Mouse (Mus musculus) MEL (cell line): ENCODE data around the gene Spast.

Experiments
- CTCF ChIP-seq, 3 experiments: IDR thresholded peaks in 2 of 3; conservative IDR thresholded peaks in 1 of 3; 2 replicates each; pipeline ENCODE4 v1.5.1; 2011 to 2012; ENCODE audit warnings: low read length in 3 of 3, low read depth in 2 of 3, mild to moderate bottlenecking in 2 of 3, improper control_type of control experiment in 1 of 3, inconsistent platforms in 1 of 3, mixed read lengths in 1 of 3, moderate library complexity in 1 of 3; ENCODE audit not compliant: control insufficient read depth in 1 of 3, insufficient read depth in 1 of 3, poor library complexity in 1 of 3, severe bottlenecking in 1 of 3
- ELF1 ChIP-seq: IDR thresholded peaks from 2 replicates; pipeline ENCODE4 v1.6.1; 2014; ENCODE audit warnings: low read depth, mild to moderate bottlenecking, inconsistent platforms, low read length, improper control_type of control experiment, moderate library complexity
- EP300 ChIP-seq, 2 experiments: IDR thresholded peaks; 2 replicates each; pipeline ENCODE4 v1.6.1; 2011; ENCODE audit warnings: improper control_type of control experiment in 2 of 2, low read length in 2 of 2, low read depth in 1 of 2, mild to moderate bottlenecking in 1 of 2
- POLR2A ChIP-seq, 2 experiments: IDR thresholded peaks; 2 replicates each; pipeline ENCODE4 v1.6.1; 2011 to 2012; ENCODE audit warnings: low read length in 2 of 2, mild to moderate bottlenecking in 2 of 2, control low read depth in 1 of 2, improper control_type of control experiment in 1 of 2, low read depth in 1 of 2, moderate library complexity in 1 of 2; ENCODE audit not compliant: control insufficient read depth in 1 of 2, insufficient read depth in 1 of 2, poor library complexity in 1 of 2
- POLR2AphosphoS5 ChIP-seq: IDR thresholded peaks from 2 replicates; pipeline ENCODE4 v1.6.1; 2012; ENCODE audit warnings: low read depth, borderline replicate concordance, mild to moderate bottlenecking, inconsistent platforms, low read length, moderate library complexity, mixed read lengths
- RAD21 ChIP-seq: IDR thresholded peaks from 2 replicates; pipeline ENCODE4 v1.6.1; 2011; ENCODE audit warnings: mild to moderate bottlenecking, low read depth, low read length, improper control_type of control experiment
- ZNF384 ChIP-seq: IDR thresholded peaks from 2 replicates; pipeline ENCODE4 v1.6.1; 2012; ENCODE audit warnings: low read depth, mild to moderate bottlenecking, inconsistent platforms, low read length, improper control_type of control experiment

GRCm38 (mm10) chr17:74430074-74430473, 91.3 kb downstream of the Spast start:
- TF ChIP-seq CTCF (IDR thresholded peaks at IDR 0.05 in 2 of 3, conservative IDR thresholded peaks at IDR 0.05 in 1 of 3; ENCODE audit: control insufficient read depth in 1 of 3, insufficient read depth in 1 of 3, low read depth in 2 of 3, low read length in 3 of 3, poor library complexity in 1 of 3, severe bottlenecking in 1 of 3) (no peak), EP300 (IDR thresholded peaks at IDR 0.05; ENCODE audit: low read depth in 1 of 2, low read length in 2 of 2) (no peak), POLR2A (IDR thresholded peaks at IDR 0.05; ENCODE audit: control insufficient read depth in 1 of 2, insufficient read depth in 1 of 2, low read depth in 1 of 2, low read length in 2 of 2, poor library complexity in 1 of 2) (no peak), POLR2AphosphoS5 (no peak), ELF1 (no peak), RAD21 (no peak), ZNF384 (no peak)
